Comparison of ENCODE assay signal across 18 mouse cellular contexts in the genomic region with DNA sequence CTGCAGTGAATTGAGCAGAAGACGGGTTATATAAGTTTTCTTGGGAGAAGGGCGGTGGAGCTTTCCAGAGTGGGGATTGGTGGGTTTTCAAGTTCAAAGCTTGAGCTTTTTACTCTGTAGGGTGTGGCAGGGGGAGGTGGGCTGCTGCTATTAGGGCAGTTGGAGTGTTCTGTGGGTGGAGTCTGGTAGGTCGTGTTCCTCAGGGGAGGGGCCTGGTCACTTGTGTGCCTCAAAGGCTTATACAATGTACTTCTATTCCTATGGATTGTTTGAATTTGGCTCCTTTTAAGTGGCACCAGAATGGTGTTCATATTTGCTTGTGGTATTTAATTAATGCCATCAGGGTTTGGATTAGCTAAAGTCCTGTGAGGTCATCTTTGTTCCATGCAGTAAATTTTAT. TPM values are rescaled to one million over a fixed set of nuclear protein-coding genes. Genes with fewer than 3 reads are reported as not detected.
DNase-seq lines count a peak whose midpoint lies in the region; ATAC-seq lines count a peak whose summit lies in the region.
"Had no signal": no experiment of that assay in that cellular context is flagged by ENCODE, and none has a peak within 500 bp of the region (broad histone marks: within the 10 kb centered on the region; RNA-seq: fewer than 3 reads in every experiment).

No protein-coding gene starts in this region.

- WGBS in liver, embryonic 11.5 days: 61% methylated on average over 3 of the region's 3 CpGs
- 52% methylated on average over 3 of the region's 3 CpGs for WGBS in embryonic facial prominence, embryonic 15.5 days
- 49% methylated on average over 3 of the region's 3 CpGs for WGBS in limb, embryonic 15.5 days
- WGBS in stomach, embryonic 16.5 days: 63% methylated on average over 3 of the region's 3 CpGs

- H3K9me3 ChIP-seq in liver, embryonic 11.5 days (ENCODE audit: control insufficient read depth, low read length): no peaks in the 10 kb centered on the region
- H3K9me3 ChIP-seq in embryonic facial prominence, embryonic 15.5 days (replicated peaks): no peaks in the 10 kb centered on the region
- H3K9me3 ChIP-seq in limb, embryonic 15.5 days: no peaks in the 10 kb centered on the region
- H3K9me3 ChIP-seq in stomach, embryonic 16.5 days (replicated peaks; ENCODE audit: control insufficient read depth, low read length): no peaks in the 10 kb centered on the region
- H3K9me3 ChIP-seq: embryonic facial prominence, embryonic 12.5 days; heart, embryonic 12.5 days; hindbrain, embryonic 15.5 days; midbrain, embryonic 12.5 days; neural tube, embryonic 12.5 days had no signal

- H3K27ac ChIP-seq in liver, embryonic 11.5 days (ENCODE audit: low read depth, low read length): no peak overlapping the region
- 0 out of 2 replicates have a peak overlapping the region, but pooled peaks have one; percentile 28 for H3K27ac ChIP-seq in embryonic facial prominence, embryonic 15.5 days (replicated peaks)
- H3K27ac ChIP-seq in limb, embryonic 15.5 days: peak overlapping the region; percentile 78
- 0 out of 2 replicates have a peak overlapping the region, but pooled peaks have one; percentile 24 for H3K27ac ChIP-seq in stomach, embryonic 16.5 days (ENCODE audit: low read length)
- H3K27ac ChIP-seq: embryonic facial prominence, embryonic 12.5 days; hindbrain, embryonic 15.5 days; liver, embryonic 14.5 days; midbrain, embryonic 12.5 days; neural tube, embryonic 12.5 days had no signal

- no peak overlapping the region for H3K4me2 ChIP-seq in liver, embryonic 11.5 days
- no peak overlapping the region for H3K4me2 ChIP-seq in embryonic facial prominence, embryonic 15.5 days (replicated peaks)
- H3K4me2 ChIP-seq in limb, embryonic 15.5 days: no peak overlapping the region
- no peak overlapping the region for H3K4me2 ChIP-seq in stomach, embryonic 16.5 days (ENCODE audit: low read depth, low read length)
- H3K4me2 ChIP-seq: embryonic facial prominence, embryonic 12.5 days; heart, embryonic 12.5 days; hindbrain, embryonic 15.5 days; midbrain, embryonic 12.5 days; neural tube, embryonic 12.5 days had no signal

- no peaks in the 10 kb centered on the region for H3K4me1 ChIP-seq in liver, embryonic 11.5 days (replicated peaks; ENCODE audit: control insufficient read depth, insufficient read depth, low read length)
- H3K4me1 ChIP-seq in embryonic facial prominence, embryonic 15.5 days: peaks cover 16% of the 10 kb centered on the region
- peaks cover 12% of the 10 kb centered on the region; the same call in 1 of the 2 replicates for H3K4me1 ChIP-seq in limb, embryonic 15.5 days
- H3K4me1 ChIP-seq in stomach, embryonic 16.5 days (ENCODE audit: control insufficient read depth, insufficient read depth, low read length): no peaks in the 10 kb centered on the region
- H3K4me1 ChIP-seq: hindbrain, embryonic 15.5 days; midbrain, embryonic 12.5 days; neural tube, embryonic 12.5 days had no signal

- no peak overlapping the region for H3K9ac ChIP-seq in liver, embryonic 11.5 days (ENCODE audit: low read depth, low read length)
- no peak overlapping the region for H3K9ac ChIP-seq in embryonic facial prominence, embryonic 15.5 days
- no peak overlapping the region for H3K9ac ChIP-seq in limb, embryonic 15.5 days
- no peak overlapping the region for H3K9ac ChIP-seq in stomach, embryonic 16.5 days (ENCODE audit: low read length)
- H3K9ac ChIP-seq: embryonic facial prominence, embryonic 12.5 days; heart, embryonic 12.5 days; hindbrain, embryonic 15.5 days; liver, embryonic 14.5 days; midbrain, embryonic 12.5 days; neural tube, embryonic 12.5 days had no signal

- H3K27me3 ChIP-seq in liver, embryonic 11.5 days (replicated peaks; ENCODE audit: control insufficient read depth, insufficient read depth, low read length): no peaks in the 10 kb centered on the region
- no peaks in the 10 kb centered on the region for H3K27me3 ChIP-seq in embryonic facial prominence, embryonic 15.5 days
- no peaks in the 10 kb centered on the region for H3K27me3 ChIP-seq in limb, embryonic 15.5 days
- H3K27me3 ChIP-seq in stomach, embryonic 16.5 days (ENCODE audit: control insufficient read depth, insufficient read depth, low read length): no peaks in the 10 kb centered on the region
- H3K27me3 ChIP-seq: embryonic facial prominence, embryonic 12.5 days; heart, embryonic 12.5 days; hindbrain, embryonic 15.5 days; midbrain, embryonic 12.5 days; neural tube, embryonic 12.5 days had no signal

- H3K4me3 ChIP-seq in liver, embryonic 11.5 days (ENCODE audit: low read depth, low read length): no peak overlapping the region
- H3K4me3 ChIP-seq in embryonic facial prominence, embryonic 15.5 days (replicated peaks): no peak overlapping the region
- no peak overlapping the region for H3K4me3 ChIP-seq in limb, embryonic 15.5 days
- H3K4me3 ChIP-seq in stomach, embryonic 16.5 days (replicated peaks; ENCODE audit: low read length): no peak overlapping the region
- H3K4me3 ChIP-seq: embryonic facial prominence, embryonic 12.5 days; heart, embryonic 12.5 days; hindbrain, embryonic 15.5 days; midbrain, embryonic 12.5 days; neural tube, embryonic 12.5 days had no signal

- peak; percentile 45; the same call in 1 of the 2 replicates for ATAC-seq in liver, embryonic 11.5 days (replicated peaks; ENCODE audit: low FRiP score)
- ATAC-seq in embryonic facial prominence, embryonic 15.5 days (ENCODE audit: insufficient number of reproducible peaks, low FRiP score, low TSS enrichment, low read depth): no peak
- peak; percentile 84 for ATAC-seq in limb, embryonic 15.5 days (ENCODE audit: insufficient number of reproducible peaks, low FRiP score, low TSS enrichment, low read depth)
- ATAC-seq in stomach, embryonic 16.5 days (ENCODE audit: insufficient read depth, low FRiP score): no peak; the same call in 1 of the 2 replicates
- ATAC-seq: forebrain, embryonic 16.5 days had no signal

- H3K36me3 ChIP-seq in liver, embryonic 11.5 days (ENCODE audit: control insufficient read depth, insufficient read depth, low read length): no peaks in the 10 kb centered on the region
- H3K36me3 ChIP-seq in embryonic facial prominence, embryonic 15.5 days: no peaks in the 10 kb centered on the region
- no peaks in the 10 kb centered on the region for H3K36me3 ChIP-seq in limb, embryonic 15.5 days
- no peaks in the 10 kb centered on the region for H3K36me3 ChIP-seq in stomach, embryonic 16.5 days (ENCODE audit: control insufficient read depth, insufficient read depth, low read length)
- H3K36me3 ChIP-seq: embryonic facial prominence, embryonic 12.5 days; heart, embryonic 12.5 days; hindbrain, embryonic 15.5 days; midbrain, embryonic 12.5 days; neural tube, embryonic 12.5 days had no signal

- no peak for DNase-seq in liver, embryonic 11.5 days (ENCODE audit: low spot score)
- no peak for DNase-seq in liver
- DNase-seq in frontal cortex, postnatal 14 days (ENCODE audit: low spot score in 2 of 2): no peak
- no peak for DNase-seq in kidney, adult 11 months
- DNase-seq: cerebellum, adult 9-10 months; heart, postnatal 36 days; kidney, adult 18-20 months; thymus, adult 2 months had no signal

RNA-seq across cellular contexts. Expression of a gene that starts 12.6 kb away (rescaled TPM):
- 30.6 and 31.8 TPM in 2 replicates for polyA plus RNA-seq in liver, embryonic 11.5 days (2014; fragmentation: Nextera tagmentation; extraction: Ambion mirVana)
- polyA plus RNA-seq in embryonic facial prominence, embryonic 15.5 days (2015; fragmentation: Nextera tagmentation; extraction: Ambion mirVana): 197 and 226 TPM in 2 replicates
- 240 and 248 TPM in 2 replicates for polyA plus RNA-seq in limb, embryonic 15.5 days (2015; fragmentation: Nextera tagmentation; extraction: Ambion mirVana)
- polyA plus RNA-seq in stomach, embryonic 16.5 days (2015; fragmentation: Nextera tagmentation; extraction: Ambion mirVana): 119 and 131 TPM in 2 replicates

Comparison
In these comparisons a context has a peak if more than half of its experiments do, and no peak if none do; other contexts are left out.
1. ATAC-seq: peak in liver, embryonic 11.5 days (single experiment) and limb, embryonic 15.5 days (single experiment); none in embryonic facial prominence, embryonic 15.5 days (single experiment) and stomach, embryonic 16.5 days (single experiment).